Mouse (Mus musculus): ENCODE measurements around the gene Piwil1. TPM values are rescaled to one million over a fixed set of nuclear protein-coding genes. Genes with fewer than 3 reads are reported as not detected.

Piwil1 gene
- total and polyA plus RNA-seq, 3 experiments, result not detected

Other genes with a start within 250 kb of the Piwil1 start
- gene Fzd10, start 101.7 kb upstream of the Piwil1 start, total RNA-seq (2012; rRNA removed), result not detected in 2 replicates
- gene Fzd10, start 101.7 kb upstream of the Piwil1 start, polyA plus RNA-seq (2012; ENCODE audit: insufficient read depth in 1 of 2, insufficient read length in 2 of 2, low read depth in 1 of 2, low replicate concordance in 2 of 2, missing spikeins in 1 of 2), result not detected